In genomic region chrX:73716109-73716661, GRCm38 (mm10) we compare ENCODE assay signal across 8 mouse cellular contexts. TPM values are rescaled to one million over a fixed set of nuclear protein-coding genes. Genes with fewer than 3 reads are reported as not detected.
DNase-seq lines count a peak whose midpoint lies in the region; ATAC-seq and TF ChIP-seq lines count a peak whose summit lies in the region.

TSS of gene Bcap31 (minus strand) at chrX:73716175.
TSS of gene Abcd1 (plus strand) at chrX:73716597.

- H3K4me1 ChIP-seq in bone marrow, adult 2 months (ENCODE audit: control insufficient read depth, insufficient read depth, low read length): peaks cover 1% of the 10 kb centered on the region; the same call in 1 of the 2 replicates
- H3K4me1 ChIP-seq in embryonic facial prominence, embryonic 15.5 days: peaks cover 32% of the 10 kb centered on the region
- H3K4me1 ChIP-seq in kidney, embryonic 14.5 days (ENCODE audit: control insufficient read depth, insufficient read depth, low read length): 0 out of 2 replicates have a peak, but pooled peaks cover 5% of the 10 kb centered on the region
- H3K4me1 ChIP-seq in limb, embryonic 15.5 days: peaks cover 28% of the 10 kb centered on the region

- H3K27me3 ChIP-seq in embryonic facial prominence, embryonic 15.5 days: 0 out of 2 replicates have a peak, but pooled peaks cover 3% of the 10 kb centered on the region
- no peaks in the 10 kb centered on the region for H3K27me3 ChIP-seq in kidney, embryonic 14.5 days (ENCODE audit: control insufficient read depth, insufficient read depth, low read length)
- H3K27me3 ChIP-seq in limb, embryonic 15.5 days: 0 out of 2 replicates have a peak, but pooled peaks cover 3% of the 10 kb centered on the region

- no peaks in the 10 kb centered on the region for H3K9me3 ChIP-seq in embryonic facial prominence, embryonic 15.5 days (replicated peaks)
- no peaks in the 10 kb centered on the region for H3K9me3 ChIP-seq in kidney, embryonic 14.5 days (ENCODE audit: control insufficient read depth, low read length)
- H3K9me3 ChIP-seq in limb, embryonic 15.5 days: no peaks in the 10 kb centered on the region

- ATAC-seq in embryonic facial prominence, embryonic 15.5 days (ENCODE audit: insufficient number of reproducible peaks, low FRiP score, low TSS enrichment, low read depth): peak; percentile 93
- peak; percentile 96 for ATAC-seq in kidney, embryonic 14.5 days (ENCODE audit: low FRiP score, low TSS enrichment)
- ATAC-seq in limb, embryonic 15.5 days (ENCODE audit: insufficient number of reproducible peaks, low FRiP score, low TSS enrichment, low read depth): peak; percentile 92

- peak; percentile 98 for DNase-seq in 416B (ENCODE audit: low read depth)
- peak; percentile 94 to 97 for DNase-seq in heart, adult 9 months (ENCODE audit: low spot score in 2 of 2)
- peak; percentile 92 to 95 for DNase-seq in monocyte, adult 2 months (ENCODE audit: low read depth in 1 of 2, low spot score in 2 of 2)
- peak; percentile 96 to 97 for DNase-seq in spleen, postnatal 36 days (ENCODE audit: low spot score in 2 of 2)

- peak within 1 kb of the TSS; percentile 42 for H3K9ac ChIP-seq in embryonic facial prominence, embryonic 15.5 days
- H3K9ac ChIP-seq in kidney, embryonic 14.5 days (ENCODE audit: low read depth, low read length): peak within 1 kb of the TSS; percentile 71
- peak within 1 kb of the TSS; percentile 52 for H3K9ac ChIP-seq in limb, embryonic 15.5 days

- peak; percentile 84; the same call in 1 of the 2 replicates for TF ChIP-seq POLR2A in bone marrow, adult 2 months (IDR thresholded peaks at IDR 0.05; ENCODE audit: borderline replicate concordance, control insufficient read depth, low read depth, low read length)

- peak within 1 kb of the TSS; percentile 90 for H3K4me3 ChIP-seq in bone marrow, adult 2 months (replicated peaks; ENCODE audit: control insufficient read depth, low read depth, low read length)
- H3K4me3 ChIP-seq in embryonic facial prominence, embryonic 15.5 days (replicated peaks): peak within 1 kb of the TSS; percentile 56
- H3K4me3 ChIP-seq in kidney, embryonic 14.5 days (ENCODE audit: low read length): peak within 1 kb of the TSS; percentile 56
- H3K4me3 ChIP-seq in limb, embryonic 15.5 days: peak within 1 kb of the TSS; percentile 54

- no peak for TF ChIP-seq CTCF in bone marrow, adult 2 months (IDR thresholded peaks at IDR 0.05; ENCODE audit: control insufficient read depth, insufficient read depth, low read length)

- H3K27ac ChIP-seq in bone marrow, adult 2 months (ENCODE audit: control insufficient read depth, insufficient read depth, low read depth, low read length, poor library complexity): peak within 1 kb of the TSS; percentile 92
- H3K27ac ChIP-seq in embryonic facial prominence, embryonic 15.5 days (replicated peaks): peak within 1 kb of the TSS; percentile 89
- peak within 1 kb of the TSS; percentile 69 for H3K27ac ChIP-seq in kidney, embryonic 14.5 days (ENCODE audit: low read depth, low read length)
- H3K27ac ChIP-seq in limb, embryonic 15.5 days: peak within 1 kb of the TSS; percentile 90

- peak within 1 kb of the TSS; percentile 58 for H3K4me2 ChIP-seq in embryonic facial prominence, embryonic 15.5 days (replicated peaks)
- H3K4me2 ChIP-seq in kidney, embryonic 14.5 days (replicated peaks; ENCODE audit: low read depth, low read length): peak within 1 kb of the TSS; percentile 53
- H3K4me2 ChIP-seq in limb, embryonic 15.5 days: peak within 1 kb of the TSS; percentile 52

- whole genome bisulfite sequencing in bone marrow, adult 2 months: 19% methylated on average over 45 of the region's 45 CpGs
- 30% methylated on average over 36 of the region's 45 CpGs for WGBS in embryonic facial prominence, embryonic 15.5 days
- 25% methylated on average over 44 of the region's 45 CpGs for WGBS in kidney, embryonic 14.5 days
- 16% methylated on average over 40 of the region's 45 CpGs for WGBS in limb, embryonic 15.5 days

- H3K36me3 ChIP-seq in embryonic facial prominence, embryonic 15.5 days: 0 out of 2 replicates have a peak, but pooled peaks cover 9% of the 10 kb centered on the region
- peaks cover 6% of the 10 kb centered on the region; the same call in 1 of the 2 replicates for H3K36me3 ChIP-seq in kidney, embryonic 14.5 days (ENCODE audit: control insufficient read depth, insufficient read depth, low read length)
- H3K36me3 ChIP-seq in limb, embryonic 15.5 days: no peaks in the 10 kb centered on the region

RNA-seq across cellular contexts. Expression of gene Bcap31, which starts in this region (rescaled TPM):
- 52.5 and 94.6 TPM in 2 replicates for polyA plus RNA-seq in bone marrow, adult 2 months (2011; ENCODE audit: insufficient read depth, insufficient read length, low replicate concordance, missing spikeins)
- 254 and 265 TPM in 2 replicates for polyA plus RNA-seq in embryonic facial prominence, embryonic 15.5 days (2015; fragmentation: Nextera tagmentation; extraction: Ambion mirVana)
- polyA plus RNA-seq in kidney, embryonic 14.5 days (2014; fragmentation: Nextera tagmentation; extraction: Ambion mirVana): 228 and 265 TPM in 2 replicates
- polyA plus RNA-seq in limb, embryonic 15.5 days (2015; fragmentation: Nextera tagmentation; extraction: Ambion mirVana): 271 and 276 TPM in 2 replicates

RNA-seq across cellular contexts. Expression of gene Abcd1, which starts in this region (rescaled TPM):
- 12.6 and 17.6 TPM in 2 replicates for polyA plus RNA-seq in bone marrow, adult 2 months (2011; ENCODE audit: insufficient read depth, insufficient read length, low replicate concordance, missing spikeins)
- 19.4 and 20.2 TPM in 2 replicates for polyA plus RNA-seq in embryonic facial prominence, embryonic 15.5 days (2015; fragmentation: Nextera tagmentation; extraction: Ambion mirVana)
- polyA plus RNA-seq in kidney, embryonic 14.5 days (2014; fragmentation: Nextera tagmentation; extraction: Ambion mirVana): 9.3 and 12.0 TPM in 2 replicates
- polyA plus RNA-seq in limb, embryonic 15.5 days (2015; fragmentation: Nextera tagmentation; extraction: Ambion mirVana): 15.0 and 18.1 TPM in 2 replicates

Comparison
In these comparisons a context has a peak if more than half of its experiments do, and no peak if none do; other contexts are left out.
1. Peak in every context shown above with its lines: DNase-seq, ATAC-seq, H3K4me3 ChIP-seq and H3K27ac ChIP-seq.